Mouse (Mus musculus) adipocyte (in vitro differentiated cells): Measurements from ENCODE around the gene Tmem230.
"Not testable (repeated sequence)": the region's sequence is repeated elsewhere in the genome, so short reads cannot be mapped to it uniquely, and the experiment has no call there.

Experiments used
- DNase-seq: peaks from one replicate; pipeline ENCODE4 v3.0.0-alpha.2; 2016; ENCODE audit warnings: low spot score

Tmem230 gene

DNA sequence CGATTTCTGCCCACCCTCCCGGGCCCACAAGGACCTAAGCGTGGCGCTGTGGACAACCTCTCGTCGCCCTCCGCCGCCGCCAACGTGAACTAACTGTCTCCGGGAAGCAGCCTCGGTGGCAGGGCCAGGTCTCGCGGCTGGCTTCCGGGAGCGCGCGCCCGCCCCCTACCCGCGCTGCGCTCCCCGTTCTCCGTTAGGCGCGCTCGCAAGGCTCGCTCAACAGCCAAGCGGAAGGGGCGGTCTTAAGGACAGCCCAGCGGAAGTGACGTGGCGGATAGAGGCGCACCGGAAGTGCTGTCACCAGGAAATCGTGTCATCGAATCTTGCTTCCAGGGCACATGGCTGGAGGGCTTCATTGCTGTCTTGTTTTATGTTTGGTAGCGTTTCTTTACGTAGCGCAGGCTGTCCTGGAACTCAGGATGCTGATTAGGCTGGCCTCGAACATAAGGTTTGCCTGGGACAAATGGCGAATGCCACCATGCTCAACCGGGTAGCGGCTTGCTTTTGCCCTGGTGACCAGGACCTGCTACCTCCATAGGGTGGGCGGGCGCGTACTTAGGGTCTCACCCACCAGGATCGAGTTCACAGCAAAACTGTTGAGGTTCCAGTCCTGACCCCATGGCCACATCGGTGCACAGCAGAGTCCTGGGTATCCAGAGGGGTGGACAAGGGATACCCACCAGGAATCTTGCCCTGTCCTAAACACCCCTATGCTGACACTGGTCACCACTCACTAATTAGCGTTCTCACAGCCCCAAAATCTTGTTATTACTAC lies at the start of gene Tmem230:
Gene Tmem230 (minus strand): TSS at position 269 of the 775 bp plus-strand sequence.
- DNase-seq, result peak; percentile 97

DNA sequence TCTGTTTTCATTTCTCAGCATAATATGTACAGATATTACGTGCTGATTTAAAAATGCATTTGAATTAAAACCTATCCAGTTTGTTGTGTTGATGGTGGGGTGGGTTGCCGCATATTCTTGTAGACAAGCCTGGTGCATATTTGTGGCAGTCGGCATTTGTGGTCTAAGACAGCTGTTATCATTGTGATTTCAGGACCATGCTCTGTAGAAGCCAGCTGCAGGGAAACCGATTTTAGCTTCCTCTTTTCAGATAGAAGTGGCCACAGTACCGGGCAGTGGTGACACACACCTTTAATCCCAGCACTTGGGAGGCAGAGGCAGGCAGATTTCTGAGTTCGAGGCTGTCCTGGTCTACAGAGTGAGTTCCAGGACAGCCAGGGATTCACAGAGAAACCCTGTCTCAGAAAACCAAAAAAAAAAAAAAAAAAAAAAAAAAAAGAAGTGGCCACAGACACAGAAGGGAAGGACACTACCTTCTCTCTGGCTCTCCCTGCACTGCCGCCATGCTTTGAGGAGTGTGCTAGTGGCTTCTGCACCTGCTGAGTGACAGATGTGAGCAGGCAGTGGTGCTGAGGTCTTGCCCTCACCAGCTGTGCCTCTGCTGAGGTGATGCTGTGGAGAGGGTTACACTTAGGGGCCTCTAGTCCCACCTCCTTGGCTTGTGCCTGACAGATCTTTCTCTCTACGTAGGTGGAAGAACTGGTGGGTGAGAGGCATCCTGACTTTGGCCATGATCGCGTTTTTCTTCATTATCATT lies 46.3 kb upstream of the Tmem230 start:
- DNase-seq, result no peak

DNA sequence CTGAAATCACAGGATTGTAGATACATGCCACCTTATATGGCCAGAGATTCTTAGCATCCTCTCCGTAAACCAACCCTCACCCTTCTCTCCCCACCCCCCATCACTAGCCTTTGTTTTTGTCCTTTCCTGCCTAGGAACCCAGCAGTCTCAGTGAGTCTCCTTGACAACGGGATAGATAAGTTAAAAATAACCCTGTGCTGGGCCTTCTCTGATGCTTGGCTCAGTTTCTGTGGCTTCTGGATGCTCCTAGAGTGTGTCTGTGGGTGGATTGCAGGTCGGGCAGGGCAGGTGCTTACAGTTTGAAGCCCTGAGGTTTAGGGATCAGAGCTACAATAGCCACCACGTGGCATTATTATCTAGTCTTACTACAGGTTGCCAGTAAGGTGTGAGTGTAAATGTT lies 44.5 kb upstream of the Tmem230 start:
- DNase-seq, result no peak

DNA sequence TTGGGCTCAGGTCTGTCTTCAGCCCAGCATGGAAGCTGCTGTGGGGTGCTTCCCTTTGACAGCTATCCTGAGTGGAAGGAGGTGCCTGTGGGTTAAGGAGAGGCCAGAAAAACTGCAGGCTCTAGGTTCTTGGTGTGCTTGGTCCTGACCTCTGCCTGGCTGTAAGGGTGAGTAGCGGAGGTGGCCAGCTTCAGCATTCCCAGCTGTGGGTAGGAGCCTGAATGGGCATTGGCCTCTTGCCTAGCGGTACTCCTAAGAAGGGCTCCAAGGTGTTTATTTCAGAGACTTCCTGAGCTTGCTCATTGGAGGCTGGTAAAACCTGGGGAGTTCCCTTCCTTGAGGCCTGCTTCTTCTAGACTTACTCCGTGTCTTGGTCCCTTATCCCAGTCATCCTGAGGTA lies 43.7 kb upstream of the Tmem230 start:
- no peak for DNase-seq

DNA sequence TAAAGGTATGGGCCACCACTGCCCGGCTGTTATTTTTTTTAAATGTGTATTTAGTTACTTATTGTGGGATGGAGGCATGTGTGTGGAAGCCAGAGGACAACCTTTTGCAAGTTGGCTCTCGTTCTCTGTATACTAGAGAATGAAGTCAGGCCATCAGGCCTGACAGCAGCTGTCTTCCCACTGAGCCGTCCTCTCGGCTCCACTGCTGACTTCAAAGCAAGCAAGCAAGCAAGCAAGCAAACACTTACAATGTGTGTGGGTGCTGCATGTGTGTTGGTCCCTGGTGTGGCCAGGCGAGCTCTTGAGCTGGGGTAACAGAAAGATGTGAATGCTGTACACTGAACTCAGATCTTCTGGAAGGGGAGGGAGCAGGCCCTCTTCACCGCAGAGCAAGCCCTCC lies 43.2 kb upstream of the Tmem230 start:
- DNase-seq, result no peak

DNA sequence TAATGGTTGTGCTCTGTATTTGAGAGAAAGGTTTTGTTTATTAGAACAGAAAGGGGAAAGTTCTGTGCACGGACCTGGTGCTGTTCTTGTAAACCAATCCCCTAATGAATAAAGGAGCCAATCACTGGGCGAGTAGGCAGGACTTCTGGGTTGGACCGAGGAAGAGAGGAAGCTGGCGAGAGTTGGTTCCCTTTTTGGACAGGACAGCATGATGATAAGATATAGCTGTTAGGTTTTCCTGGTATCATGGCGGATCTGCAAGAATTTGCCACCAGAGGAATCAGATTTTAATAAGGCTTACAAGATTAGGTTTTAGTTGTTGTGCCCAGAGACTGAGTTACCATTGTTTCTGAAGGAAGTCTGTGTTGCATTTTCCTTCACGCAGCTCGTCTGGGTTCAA lies 41.6 kb upstream of the Tmem230 start:
- not testable (repeated sequence) for DNase-seq

DNA sequence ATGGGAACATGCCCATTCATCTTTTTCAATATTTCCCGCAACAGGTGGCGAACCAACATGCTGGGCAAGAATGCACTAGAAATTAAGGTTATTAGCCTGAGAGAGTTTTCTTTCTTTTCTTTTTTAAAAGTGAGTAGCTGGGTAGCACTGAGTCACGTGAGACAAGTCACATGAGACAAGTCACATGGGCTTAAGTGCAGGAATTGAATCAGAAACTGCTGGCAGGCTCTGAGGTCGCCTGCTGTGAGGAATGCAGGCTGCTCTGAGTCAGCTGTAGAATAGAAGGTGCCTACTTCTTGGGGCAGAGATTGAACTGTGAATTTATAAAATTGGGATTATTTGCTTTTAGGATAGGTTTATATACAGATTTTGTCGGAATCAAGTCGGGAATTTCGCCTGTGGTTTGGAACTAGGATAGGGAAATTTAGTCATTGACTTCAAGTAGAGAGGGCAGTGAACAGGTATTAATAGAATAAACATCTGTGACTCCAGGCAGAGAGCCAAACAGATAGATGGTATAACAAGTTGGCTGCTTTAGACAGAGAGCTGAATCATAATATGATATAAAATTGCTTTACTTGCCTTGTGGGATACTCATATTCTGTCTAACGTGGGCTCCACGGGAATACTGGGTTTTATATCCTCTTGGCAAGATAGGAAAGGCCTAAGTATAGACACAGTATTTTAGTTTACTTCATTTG lies 38.9 kb upstream of the Tmem230 start:
- peak; percentile 61 for DNase-seq

DNA sequence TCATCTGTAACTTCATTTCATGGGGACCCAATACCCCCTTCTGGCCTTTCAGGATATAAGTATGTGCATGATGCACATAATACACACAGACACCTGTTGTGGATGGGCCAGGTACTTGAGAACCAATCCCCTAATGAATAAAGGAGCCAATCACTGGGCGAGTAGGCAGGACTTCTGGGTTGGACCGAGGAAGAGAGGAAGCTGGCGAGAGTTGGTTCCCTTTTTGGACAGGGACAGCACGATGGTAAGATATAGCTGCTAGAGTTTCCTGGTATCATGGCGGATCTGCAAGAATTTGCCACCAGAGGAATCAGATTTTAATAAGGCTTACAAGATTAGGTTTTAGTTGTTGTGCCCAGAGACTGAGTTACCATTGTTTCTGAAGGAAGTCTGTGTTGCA lies 38.1 kb upstream of the Tmem230 start:
- DNase-seq, result not testable (repeated sequence)

DNA sequence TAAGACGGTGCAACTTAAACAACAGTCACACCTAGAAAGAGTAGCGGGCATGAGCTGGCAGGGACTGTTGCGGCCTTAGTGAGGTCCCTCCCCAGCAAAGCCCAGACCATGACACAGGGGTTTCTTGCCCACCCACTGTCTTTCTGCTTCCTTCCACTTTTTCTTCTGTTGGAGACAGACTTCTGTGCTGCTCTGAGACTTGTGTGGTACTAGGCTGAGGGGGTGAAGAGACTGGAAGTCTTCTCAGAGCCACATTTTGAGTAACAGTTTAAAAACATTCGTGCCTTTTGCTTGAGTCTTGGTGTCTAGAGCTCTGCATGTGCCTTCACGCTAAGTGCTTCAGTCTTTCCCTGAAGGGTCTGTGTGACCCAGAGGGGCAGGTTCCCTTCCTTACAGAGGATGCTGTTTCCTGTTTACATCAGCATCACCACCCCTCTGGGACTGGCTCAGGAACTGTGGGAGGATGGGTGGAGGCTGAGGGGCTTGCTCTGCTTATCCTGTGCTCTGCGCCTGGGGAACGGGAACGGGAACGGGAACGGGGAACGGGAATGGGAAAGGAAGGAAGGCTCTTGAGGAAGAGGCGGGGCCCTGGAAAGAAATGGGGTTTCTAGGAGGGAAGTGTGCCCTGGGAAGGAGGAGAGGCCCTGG lies 37.0 kb upstream of the Tmem230 start:
- no peak for DNase-seq

DNA sequence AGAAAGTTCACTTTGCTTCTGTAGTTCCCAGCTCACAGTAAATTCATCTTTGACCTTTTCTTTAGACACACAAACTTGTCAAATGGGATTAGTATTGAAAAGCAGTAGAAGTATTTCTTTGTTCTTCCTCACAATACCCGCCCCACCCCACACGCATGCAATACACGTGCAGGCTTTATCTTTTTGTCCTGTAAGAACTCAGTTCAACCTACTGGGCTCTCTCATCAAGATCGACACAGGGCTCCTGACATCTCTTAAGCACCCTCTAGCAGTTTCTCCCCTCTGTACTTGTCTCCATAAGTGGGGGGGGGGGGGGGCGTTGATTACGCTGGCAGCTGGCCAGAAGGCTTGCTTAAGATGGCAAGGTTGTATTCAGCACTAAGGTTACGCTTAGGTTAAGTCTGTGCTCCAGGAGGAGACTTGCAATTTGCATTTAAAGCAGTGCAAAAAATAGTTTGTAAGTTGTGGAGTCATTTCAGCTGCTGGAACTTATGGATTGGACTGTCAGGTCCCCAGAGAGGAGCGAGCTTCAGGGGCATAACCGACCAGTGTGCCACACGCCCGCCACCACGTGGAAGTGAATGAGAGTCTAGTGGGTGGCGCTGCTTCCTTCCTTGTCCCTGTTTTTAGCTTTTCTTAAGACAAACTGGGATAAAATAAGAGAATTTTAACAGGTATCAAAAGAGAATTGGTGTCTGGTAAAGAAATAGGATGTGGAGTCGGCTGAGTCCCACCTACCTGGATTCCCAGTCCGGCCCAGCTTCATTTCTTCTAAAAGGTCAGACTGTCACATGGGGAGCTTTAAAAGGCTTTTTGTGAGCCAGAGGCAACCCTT lies 35.8 kb upstream of the Tmem230 start:
- DNase-seq, result no peak

DNA sequence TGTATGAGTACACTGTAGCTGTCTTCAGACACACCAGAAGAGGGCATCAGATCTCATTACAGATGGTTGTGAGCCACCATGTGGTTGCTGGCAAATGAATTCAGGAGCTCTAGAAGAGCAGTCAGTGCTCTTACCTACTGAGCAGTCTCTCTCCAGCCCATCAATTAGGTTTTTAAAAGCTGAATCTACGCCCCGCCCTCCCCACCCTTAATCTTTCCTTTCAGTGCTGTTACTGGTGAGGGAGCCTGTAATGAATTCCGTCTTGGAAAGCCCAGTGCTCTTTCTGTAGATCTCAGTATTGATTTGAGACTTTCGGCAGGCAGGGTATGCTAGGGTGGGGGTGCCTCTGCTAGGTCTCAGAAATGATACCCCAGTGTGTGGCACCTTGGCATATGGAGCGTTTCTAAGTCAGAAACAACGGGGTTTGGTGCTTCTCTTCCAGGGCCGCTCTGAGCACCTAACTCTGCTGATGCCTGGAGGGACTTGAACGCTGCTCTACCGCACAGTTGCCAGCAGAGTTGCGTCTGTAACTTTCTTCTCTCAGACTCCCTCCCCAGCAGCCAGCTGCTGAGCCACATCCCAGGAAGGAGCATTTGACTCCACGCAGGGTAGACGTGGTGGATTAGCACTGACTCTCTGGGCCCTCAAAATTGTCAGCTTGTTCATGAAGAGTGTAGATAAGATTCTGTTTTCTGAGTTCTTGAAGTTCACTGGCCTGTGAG lies 35.0 kb upstream of the Tmem230 start:
- no peak for DNase-seq

DNA sequence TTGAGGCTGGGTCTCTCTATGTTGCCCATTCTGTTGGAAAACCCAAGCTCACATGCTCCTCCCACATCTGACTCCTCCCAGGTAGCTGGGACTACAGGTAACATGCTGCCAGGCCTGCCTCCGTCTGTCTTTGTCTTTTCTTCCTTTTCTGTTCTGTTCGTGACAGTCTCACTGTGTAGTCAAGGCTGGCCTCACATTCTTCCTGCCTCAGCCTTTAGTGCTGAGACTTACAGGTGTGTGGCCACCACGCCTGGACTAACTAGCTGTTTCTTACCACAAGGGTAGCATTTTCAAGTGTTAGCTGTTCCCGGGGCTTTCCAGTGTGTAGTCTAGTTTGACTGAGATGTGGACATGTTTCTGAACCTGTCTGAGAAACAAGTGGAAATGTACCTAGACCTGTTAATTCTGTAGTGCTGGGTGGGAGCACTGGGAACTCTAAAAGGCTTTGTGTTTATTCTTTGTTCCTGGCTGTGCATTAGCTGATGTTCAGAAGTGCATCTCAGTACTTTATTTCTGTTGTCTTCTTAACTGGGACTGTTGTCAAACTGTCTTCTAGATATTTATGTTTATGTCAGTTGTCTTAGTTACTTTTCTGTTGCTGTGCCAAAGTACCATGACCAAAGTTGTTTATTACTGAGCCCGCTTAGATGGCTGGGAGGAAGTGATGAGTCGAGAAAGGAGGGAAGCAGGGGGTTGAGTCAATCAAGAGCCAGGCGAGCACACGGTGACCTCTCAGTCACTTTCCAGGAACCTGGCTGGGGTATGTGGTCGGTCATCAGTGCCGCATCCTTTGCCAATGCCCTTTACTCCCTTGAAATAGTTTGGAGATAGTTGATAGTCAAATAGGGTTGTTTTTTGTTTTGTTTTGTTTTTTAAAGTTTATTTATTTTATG lies 34.2 kb upstream of the Tmem230 start:
- DNase-seq, result peak; percentile 51

DNA sequence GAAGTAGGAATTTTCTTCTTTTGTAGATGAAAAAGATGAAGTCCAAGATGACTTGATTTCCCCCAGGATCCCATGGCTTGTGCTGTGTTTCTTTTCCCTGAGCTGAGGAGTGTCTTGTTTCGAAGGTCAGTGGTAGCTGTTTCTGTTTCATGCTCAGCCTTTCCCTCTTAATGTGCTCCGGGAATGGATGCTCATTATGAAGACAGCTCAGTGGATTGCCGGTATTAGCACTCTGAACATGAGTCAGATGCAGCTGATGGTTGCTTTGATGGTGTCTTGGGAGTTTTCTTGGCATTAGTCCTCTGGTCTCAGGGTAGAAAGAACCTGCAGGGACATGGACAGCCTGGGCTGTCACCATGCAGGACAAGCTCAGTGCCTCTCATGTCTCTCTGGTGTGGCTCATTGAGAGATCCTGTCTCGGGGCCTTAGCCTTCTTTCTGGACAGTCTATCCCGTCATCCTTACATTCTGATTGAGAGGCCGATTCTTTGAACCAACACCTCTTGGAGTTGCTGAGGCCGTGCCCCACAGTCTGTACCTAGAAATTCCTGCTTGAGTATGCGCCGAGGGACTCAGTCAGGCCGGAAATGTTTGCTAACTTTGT lies 33.0 kb upstream of the Tmem230 start:
- DNase-seq, result no peak

DNA sequence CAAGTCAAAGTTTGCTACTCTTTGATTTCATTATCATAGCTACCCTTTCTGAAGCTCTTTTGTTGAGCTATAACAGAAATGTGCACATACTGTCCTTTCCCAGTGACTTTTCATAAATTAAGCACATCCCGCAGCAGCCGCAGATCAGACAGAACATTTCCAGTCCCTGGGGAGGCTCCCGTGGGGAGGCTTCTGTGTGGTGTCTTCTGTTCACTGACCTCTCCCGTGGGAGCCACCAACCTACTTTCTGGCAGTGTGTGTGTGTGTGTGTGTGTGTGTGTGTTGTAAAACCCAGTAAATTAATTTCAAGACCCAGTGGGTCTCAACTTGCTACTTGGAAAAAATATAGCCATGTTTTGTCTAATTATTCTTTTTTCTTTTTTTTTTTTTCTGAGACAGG lies 32.4 kb upstream of the Tmem230 start:
- DNase-seq, result no peak

DNA sequence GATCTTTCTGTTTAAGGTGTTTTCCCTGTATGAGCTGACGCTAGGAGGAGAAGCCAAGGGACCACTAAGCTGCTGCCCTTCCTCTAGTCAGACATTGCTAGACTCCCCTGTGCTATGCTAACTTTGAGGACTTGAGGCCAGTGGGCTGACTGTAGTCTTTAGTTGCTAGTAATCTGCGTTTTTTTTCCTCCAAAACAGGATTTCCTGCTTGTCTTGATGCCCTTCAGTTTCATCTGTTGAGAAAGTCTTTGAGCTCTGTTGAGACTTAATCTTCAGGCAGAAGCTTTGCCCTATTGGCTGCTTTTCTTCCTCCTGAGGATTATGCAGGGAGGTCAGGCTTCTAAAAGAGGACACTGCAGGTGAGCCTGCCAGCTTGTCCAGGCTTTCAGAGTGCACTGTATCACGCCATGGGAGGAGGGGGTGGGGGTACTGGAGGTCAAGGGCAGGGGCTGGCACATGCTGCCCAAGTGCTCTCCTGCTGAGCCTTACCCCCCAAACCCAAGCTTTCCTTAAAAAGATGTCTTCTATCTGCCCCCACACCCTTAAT lies 31.8 kb upstream of the Tmem230 start:
- no peak for DNase-seq

DNA sequence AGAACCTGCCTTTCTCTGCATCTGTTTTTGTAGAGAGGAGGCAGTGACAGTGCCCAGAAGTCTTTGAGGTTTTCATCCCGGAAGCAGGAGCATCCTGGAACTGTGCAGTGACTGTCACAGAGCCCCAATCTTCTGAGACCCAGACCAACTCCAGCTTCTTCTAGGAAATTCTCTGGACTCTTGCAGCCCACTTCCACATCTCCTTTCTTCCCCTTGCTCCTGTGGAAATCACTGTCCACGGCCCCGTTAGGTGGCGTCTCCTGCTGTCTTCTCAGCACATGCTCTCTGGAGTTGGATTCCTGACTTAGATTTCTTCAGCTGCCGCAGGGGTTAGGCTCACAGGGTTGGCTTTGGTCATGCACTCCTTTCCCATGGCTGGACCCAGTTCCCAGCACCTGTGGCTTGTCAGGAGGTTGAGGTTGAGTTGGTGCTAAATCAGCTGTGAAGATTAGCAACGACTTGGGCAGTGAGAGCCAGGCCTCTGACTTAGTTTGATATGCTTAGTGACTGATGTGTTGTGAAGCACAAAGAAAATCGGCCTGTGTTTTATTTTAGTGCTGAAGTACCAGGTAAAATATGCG lies 30.8 kb upstream of the Tmem230 start:
- no peak for DNase-seq

DNA sequence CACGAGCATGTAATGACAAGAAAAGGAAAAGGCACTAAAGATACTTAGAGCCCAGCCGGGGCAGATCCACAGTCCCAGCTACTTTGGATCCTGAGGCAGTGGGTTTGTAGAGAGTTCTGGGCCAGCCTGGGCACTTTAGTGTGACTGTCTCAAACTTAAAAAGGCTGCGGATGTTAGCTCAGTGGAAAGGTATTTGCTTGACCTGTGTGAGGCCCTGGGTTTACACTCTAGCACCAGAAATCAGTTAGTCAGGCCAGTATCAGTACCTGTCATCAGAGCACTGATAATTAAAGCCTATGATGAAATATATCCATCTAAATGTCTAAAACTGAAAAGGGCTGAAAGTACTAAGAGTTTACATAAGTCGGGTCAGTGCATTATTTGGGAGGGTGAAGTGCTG lies 28.6 kb upstream of the Tmem230 start:
- no peak for DNase-seq

DNA sequence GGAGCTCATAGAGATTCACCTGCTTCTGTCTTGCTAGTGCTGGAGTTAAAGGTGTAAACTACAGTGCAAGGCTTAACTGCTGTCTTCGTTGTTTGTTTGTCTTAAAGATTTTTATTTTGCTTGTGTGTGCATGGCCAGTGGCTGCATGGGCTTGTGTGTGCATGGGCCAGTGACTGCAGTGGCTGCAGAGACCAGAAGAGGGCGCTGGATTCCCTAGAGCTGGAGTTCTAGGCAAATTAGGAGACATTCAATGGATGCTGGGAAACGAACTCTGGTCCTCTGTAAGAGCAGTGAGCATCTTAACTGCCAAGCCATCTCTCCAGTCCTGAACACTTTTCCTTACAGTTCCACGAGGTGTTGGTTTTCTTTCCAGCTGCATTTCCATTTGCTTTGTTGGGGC lies 27.9 kb upstream of the Tmem230 start:
- no peak for DNase-seq
